Mouse (Mus musculus) liver, adult 2 months (tissue): ENCODE results near the gene Rbm20. TPM values are rescaled to one million over a fixed set of nuclear protein-coding genes. Genes with fewer than 3 reads are reported as not detected.

Source experiments
- DNase-seq: peaks from one replicate; pipeline ENCODE4 v3.0.0-alpha.2; 2011; ENCODE audit warnings: low read depth, low spot score; ENCODE audit errors: extremely low read depth
- H3K27ac ChIP-seq: fragments of 200-500 bp; replicated peaks from 2 replicates; pipeline ENCODE4 v1.5.1; 2012; ENCODE audit warnings: low read depth, mild to moderate bottlenecking, control low read depth, inconsistent platforms, low read length; ENCODE audit not compliant: insufficient read depth
- H3K27me3 ChIP-seq: fragments of 200-500 bp; 2 replicates; pipeline ENCODE4 v1.6.1; 2012; ENCODE audit warnings: mild to moderate bottlenecking, moderate library complexity, low read length, inconsistent platforms; ENCODE audit not compliant: control insufficient read depth, insufficient read depth
- H3K36me3 ChIP-seq: fragments of 200-500 bp; 2 replicates; pipeline ENCODE4 v1.6.1; 2012; ENCODE audit warnings: low read length, inconsistent platforms; ENCODE audit not compliant: control insufficient read depth, insufficient read depth
- H3K4me1 ChIP-seq: fragments of 200-500 bp; 2 replicates; pipeline ENCODE4 v1.6.1; 2011; ENCODE audit warnings: low read length; ENCODE audit not compliant: control insufficient read depth, insufficient read depth
- H3K4me3 ChIP-seq: fragments of 200-500 bp; 2 replicates; pipeline ENCODE4 v1.5.1; 2011; ENCODE audit warnings: low read depth, mild to moderate bottlenecking, control low read depth, low read length, moderate library complexity; ENCODE audit not compliant: insufficient read depth
- H3K79me2 ChIP-seq: fragments of 200-500 bp; 2 replicates; pipeline ENCODE4 v1.6.1; 2012; ENCODE audit warnings: inconsistent platforms, mild to moderate bottlenecking, low read length, moderate library complexity; ENCODE audit not compliant: control insufficient read depth, insufficient read depth
- H3K9ac ChIP-seq: fragments of 200-500 bp; 2 replicates; pipeline ENCODE4 v1.6.1; 2012; ENCODE audit warnings: low read depth, mild to moderate bottlenecking, control low read depth, inconsistent platforms, low read length
- CTCF ChIP-seq: fragments of 200-500 bp; IDR thresholded peaks from 2 replicates; pipeline ENCODE4 v1.5.1; 2011; ENCODE audit warnings: low read depth, low read length, control low read depth
- POLR2A ChIP-seq: fragments of 200-500 bp; IDR thresholded peaks from 2 replicates; pipeline ENCODE4 v1.6.1; 2011; ENCODE audit warnings: low read length, control low read depth; ENCODE audit not compliant: insufficient read depth; ENCODE audit errors: extremely low read depth
- WGBS: fragments of 180-500 bp; shearing (Covaris S2); methylation state at CpG from one replicate; pipeline ENCODE4 v1.1.7; 2018; 5-methylcytosine and 5-hydroxymethylcytosine counted together
- polyA plus RNA-seq: library from polyadenylated mRNA; depleted of rRNA; stranded (reverse); fragments of >200 nt; gene quantifications from 2 replicates; pipeline ENCODE4 v1.2.3, GENCODE M21; 2012
- total RNA-seq: library from RNA; depleted of rRNA; stranded (reverse); fragments of >200 nt; gene quantifications from 2 replicates; pipeline ENCODE4 v1.2.3, GENCODE M21; 2014

Gene Rbm20
- total and polyA plus RNA-seq, 2 experiments, result 0.31 to 1.8 TPM

GRCm38 (mm10) chr19:53859593-53859992 is 182.5 kb downstream of the Rbm20 start:
- no peaks in the 10 kb centered on the region for H3K27me3 ChIP-seq
- TF ChIP-seq CTCF (no peak), POLR2A (no peak)
- H3K4me1 ChIP-seq, result no peaks in the 10 kb centered on the region
- WGBS, result 89% methylated on average over 7 of the region's 7 CpGs
- no peak overlapping the region for H3K27ac ChIP-seq
- H3K36me3 ChIP-seq, result no peaks in the 10 kb centered on the region
- no peak overlapping the region for H3K9ac ChIP-seq
- no peak for DNase-seq
- no peak overlapping the region for H3K4me3 ChIP-seq
- H3K79me2 ChIP-seq, result no peaks in the 10 kb centered on the region

- Histone ChIP-seq H3K79me2 (no peaks in the 10 kb centered on the region), H3K27ac (no peak overlapping the region), H3K9ac (no peak overlapping the region), H3K36me3 (no peaks in the 10 kb centered on the region), H3K4me3 (no peak overlapping the region), H3K27me3 (no peaks in the 10 kb centered on the region), H3K4me1 (no peaks in the 10 kb centered on the region)
- no peak for DNase-seq
- 94% methylated on average over 7 of the region's 7 CpGs for WGBS
- no peak for TF ChIP-seq POLR2A
- TF ChIP-seq CTCF, result no peak
Measured at GRCm38 (mm10) chr19:53861346-53861745, 184.2 kb downstream of the Rbm20 start.

GRCm38 (mm10) chr19:53862573-53863246 is 185.6 kb downstream of the Rbm20 start:
- H3K9ac ChIP-seq, result no peak overlapping the region
- 88% methylated on average over 8 of the region's 8 CpGs for WGBS

GRCm38 (mm10) chr19:53867238-53867637 is 190.1 kb downstream of the Rbm20 start:
- no peaks in the 10 kb centered on the region for H3K79me2 ChIP-seq
- no peaks in the 10 kb centered on the region for H3K36me3 ChIP-seq
- H3K27me3 ChIP-seq, result no peaks in the 10 kb centered on the region
- no peak for DNase-seq
- H3K4me3 ChIP-seq, result no peak overlapping the region
- no peak overlapping the region for H3K9ac ChIP-seq
- no peak overlapping the region for H3K27ac ChIP-seq
- TF ChIP-seq POLR2A, result no peak
- TF ChIP-seq CTCF, result no peak
- H3K4me1 ChIP-seq, result no peaks in the 10 kb centered on the region

More at GRCm38 (mm10) chr19:53862573-53863246, 185.6 kb downstream of the Rbm20 start:
- H3K4me3 ChIP-seq, result no peak overlapping the region
- H3K27me3 ChIP-seq, result no peaks in the 10 kb centered on the region
- DNase-seq, result no peak
- H3K79me2 ChIP-seq, result no peaks in the 10 kb centered on the region
- H3K27ac ChIP-seq, result no peak overlapping the region
- TF ChIP-seq CTCF (no peak), POLR2A (no peak)
- H3K36me3 ChIP-seq, result no peaks in the 10 kb centered on the region
- no peaks in the 10 kb centered on the region for H3K4me1 ChIP-seq

GRCm38 (mm10) chr19:53868125-53868524 is 191.0 kb downstream of the Rbm20 start:
- 87% methylated on average over 6 of the region's 6 CpGs for WGBS
- Histone ChIP-seq H3K9ac (no peak overlapping the region), H3K27ac (no peak overlapping the region), H3K4me1 (no peaks in the 10 kb centered on the region; the same call in 1 of the 2 replicates), H3K36me3 (no peaks in the 10 kb centered on the region), H3K4me3 (no peak overlapping the region), H3K27me3 (no peaks in the 10 kb centered on the region), H3K79me2 (no peaks in the 10 kb centered on the region)
- TF ChIP-seq CTCF (no peak), POLR2A (no peak)
- DNase-seq, result no peak

GRCm38 (mm10) chr19:53868796-53869195 is 191.7 kb downstream of the Rbm20 start:
- 100% methylated on average over 1 of the region's 1 CpGs for WGBS
- TF ChIP-seq POLR2A (no peak), CTCF (no peak)
- H3K27ac ChIP-seq, result no peak overlapping the region
- no peaks in the 10 kb centered on the region; the same call in 1 of the 2 replicates for H3K4me1 ChIP-seq
- H3K36me3 ChIP-seq, result no peaks in the 10 kb centered on the region
- no peak overlapping the region for H3K4me3 ChIP-seq
- no peak for DNase-seq
- no peak overlapping the region for H3K9ac ChIP-seq
- no peaks in the 10 kb centered on the region for H3K27me3 ChIP-seq
- no peaks in the 10 kb centered on the region for H3K79me2 ChIP-seq
